Mouse (Mus musculus) embryo, embryonic 9.5 days (tissue): ENCODE results near the gene Plin3.
A peak's percentile ranks its signal among the peaks of the same experiment; 100 is the strongest.
"Not testable (repeated sequence)": the region's sequence is repeated elsewhere in the genome, so short reads cannot be mapped to it uniquely, and the experiment has no call there.

Experiments
- DNase-seq: peaks from one replicate; pipeline ENCODE4 v3.0.0-alpha.2; 2017; ENCODE audit errors: extremely low spot score

The Plin3 gene

DNA sequence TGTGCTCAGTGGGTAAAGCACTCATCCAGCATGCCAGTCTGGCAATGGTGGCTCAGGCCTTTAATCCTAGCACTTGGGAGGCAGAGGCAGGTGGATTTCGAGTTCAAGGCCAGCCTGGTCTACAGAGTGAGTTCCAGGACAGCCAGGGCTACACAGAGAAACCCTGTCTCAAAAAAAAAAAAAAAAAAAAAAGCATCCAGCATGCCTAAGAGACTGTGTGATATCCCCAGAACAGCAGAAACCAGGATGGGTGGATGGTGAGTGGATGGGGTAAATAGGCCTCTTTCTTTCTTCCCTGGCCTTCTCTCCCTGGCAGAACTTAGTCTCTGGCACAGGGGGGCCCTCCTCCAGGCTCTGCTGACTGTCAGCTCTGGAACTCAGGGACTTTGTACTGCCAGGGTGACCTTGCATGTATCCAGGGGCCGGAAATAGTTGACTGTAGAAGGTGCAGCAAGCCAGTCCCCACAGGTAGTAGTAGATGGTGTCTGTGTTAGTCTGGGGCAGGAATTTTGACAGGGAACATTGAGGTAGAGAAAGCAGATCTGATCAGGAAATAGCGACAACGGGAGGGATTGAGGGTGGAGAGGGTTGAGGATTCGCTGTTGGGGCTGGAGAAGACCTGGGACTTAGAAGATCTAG is 16.7 kb downstream of the Plin3 start:
- no peak for DNase-seq

- no peak for DNase-seq
Observed at GRCm38 (mm10) chr17:56273986-56274385, 18.7 kb downstream of the Plin3 start.

DNA sequence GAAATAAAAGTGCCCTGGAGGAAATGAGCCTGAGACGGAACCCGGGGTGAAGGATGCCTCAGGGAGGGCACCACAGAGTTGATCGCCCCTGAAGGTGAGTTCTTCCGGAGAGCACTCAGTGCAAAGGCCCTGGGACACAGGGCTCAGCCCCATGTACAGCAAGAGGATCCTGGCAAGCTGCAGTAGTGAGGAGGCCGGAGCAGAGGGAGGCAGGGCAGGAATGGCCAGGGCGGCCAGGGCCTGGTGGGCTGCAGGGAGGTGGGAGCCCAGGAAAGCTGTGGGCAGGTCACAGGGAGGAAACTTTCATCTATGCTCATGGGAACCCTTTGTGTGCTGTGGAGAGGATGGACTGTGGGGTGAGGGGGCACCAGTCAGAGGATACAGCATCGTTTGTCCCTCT is 19.2 kb downstream of the Plin3 start:
- no peak for DNase-seq

GRCm38 (mm10) chr17:56272644-56273043 is 20.0 kb downstream of the Plin3 start:
- no peak for DNase-seq

GRCm38 (mm10) chr17:56271609-56272253 is 20.9 kb downstream of the Plin3 start:
- DNase-seq = no peak

- no peak for DNase-seq
Observed at GRCm38 (mm10) chr17:56269741-56270140, 22.9 kb downstream of the Plin3 start.

GRCm38 (mm10) chr17:56269153-56269630 is 23.5 kb downstream of the Plin3 start:
- DNase-seq = peak; percentile 75

- no peak for DNase-seq
Observed at GRCm38 (mm10) chr17:56266271-56266670, 26.4 kb downstream of the Plin3 start.

DNA sequence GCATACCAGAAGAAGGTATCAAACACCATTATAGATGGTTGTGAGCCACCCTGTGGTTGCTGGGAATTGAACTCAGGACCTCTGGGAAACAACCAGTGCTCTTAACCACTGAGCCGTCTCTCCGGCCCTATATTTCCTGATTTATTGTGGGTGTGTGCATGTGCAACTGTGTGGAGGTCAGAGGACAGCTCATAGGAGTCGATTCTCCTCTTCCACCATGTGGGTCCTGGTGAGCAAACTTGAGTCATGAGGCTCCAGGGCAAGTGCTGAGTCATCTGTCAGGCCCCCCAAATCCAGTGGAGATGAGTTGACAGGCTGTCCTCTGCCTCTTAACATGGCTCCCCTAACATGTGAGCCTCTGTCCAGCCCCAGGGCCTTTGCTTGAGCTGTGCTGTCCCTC is 26.8 kb downstream of the Plin3 start:
- DNase-seq = no peak

DNA sequence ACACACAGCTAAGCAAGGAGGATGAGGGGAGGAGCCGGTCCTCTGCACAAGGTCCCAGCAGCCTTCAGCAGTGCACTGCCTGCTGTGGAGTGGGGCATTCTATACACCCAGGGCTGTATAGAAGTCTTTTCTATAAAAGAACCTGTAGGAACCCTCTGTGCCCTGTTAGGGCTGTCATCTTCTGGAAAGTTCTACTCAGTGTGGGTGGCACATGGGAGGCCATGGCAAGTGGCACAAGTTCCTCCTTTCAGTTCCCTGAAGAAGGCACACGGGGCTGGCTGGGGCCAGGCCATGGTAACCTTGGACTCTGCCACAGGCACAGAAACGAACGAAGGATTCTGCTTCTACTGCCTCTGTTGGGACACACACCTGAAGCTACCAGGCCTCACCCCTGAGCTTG is 27.7 kb downstream of the Plin3 start:
- DNase-seq = no peak

GRCm38 (mm10) chr17:56264020-56264419 is 28.7 kb downstream of the Plin3 start:
- DNase-seq = peak; percentile 76

DNA sequence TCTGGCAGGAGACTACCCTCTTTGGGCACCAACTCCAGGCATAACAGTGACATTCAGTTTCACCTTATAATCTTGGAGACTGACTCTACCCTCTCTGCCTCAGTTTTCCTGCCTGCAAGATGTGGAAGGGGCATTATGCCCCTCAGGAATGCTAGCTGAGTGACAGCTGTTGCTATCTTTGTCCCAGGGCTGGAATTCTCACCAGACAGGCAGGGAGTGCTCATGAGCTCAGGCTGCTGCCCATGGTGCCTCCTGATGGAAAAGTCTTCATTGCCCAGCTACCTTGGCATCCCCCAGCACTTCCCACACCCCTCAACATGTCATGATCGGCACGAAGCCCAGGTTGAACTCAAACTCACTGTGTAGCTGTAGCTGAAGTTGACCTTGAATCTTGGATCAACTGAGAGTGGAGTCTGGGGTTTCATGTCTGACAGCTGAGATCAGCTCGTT is 30.0 kb downstream of the Plin3 start:
- DNase-seq = no peak

DNA sequence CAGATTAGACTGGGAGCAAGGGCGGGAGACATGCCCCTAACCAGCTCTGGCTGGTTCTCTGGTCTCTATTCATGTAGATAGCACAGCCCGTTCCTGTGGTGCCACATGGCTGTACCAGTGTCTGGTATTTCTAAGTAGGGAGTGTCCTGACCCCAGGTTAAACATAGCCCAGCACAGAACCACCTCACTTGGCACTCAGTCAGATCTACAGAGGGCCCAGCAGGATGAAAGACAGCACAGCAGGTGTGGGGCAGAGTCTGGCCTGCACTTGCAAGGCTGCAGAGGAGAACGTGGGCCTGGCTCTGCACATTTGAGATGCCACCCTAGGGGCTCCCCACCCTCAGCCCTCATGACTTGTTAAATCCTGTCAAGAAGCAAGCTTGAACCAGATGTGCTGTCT is 31.5 kb downstream of the Plin3 start:
- no peak for DNase-seq

DNA sequence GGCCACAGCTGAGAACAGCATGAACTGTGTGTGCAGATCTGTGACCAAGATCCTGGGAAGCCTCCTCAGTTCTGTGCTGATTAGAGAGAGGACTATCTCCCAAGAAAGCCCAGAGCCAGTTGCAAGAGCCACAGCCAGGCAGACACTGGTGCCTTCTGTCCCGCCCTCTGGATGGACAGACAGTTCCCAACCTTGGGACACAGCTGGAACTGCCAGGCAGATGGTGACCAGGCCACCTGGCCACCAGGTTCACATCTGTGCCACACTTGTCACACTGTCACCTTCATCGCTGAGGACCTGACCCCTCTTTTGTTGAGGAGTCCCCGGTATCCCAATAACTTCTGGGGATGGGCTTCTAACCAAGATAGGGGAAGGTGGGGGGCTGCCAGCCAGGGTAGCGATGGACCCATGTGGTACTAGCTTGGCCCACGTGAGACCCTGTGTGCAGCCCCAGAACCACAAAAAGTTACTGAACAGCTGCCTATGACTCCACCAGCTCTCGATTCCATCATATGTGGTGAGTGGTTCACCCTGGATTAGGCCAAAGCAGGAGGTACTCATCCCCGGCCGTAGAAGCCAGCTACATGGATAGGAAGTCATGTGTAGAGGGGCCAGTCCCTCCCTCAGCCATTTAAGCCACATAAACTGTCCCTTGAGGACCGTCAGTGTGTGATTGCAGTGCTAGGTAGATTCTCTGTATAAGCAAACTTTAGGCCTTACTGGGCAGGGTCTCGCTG is 33.2 kb downstream of the Plin3 start:
- DNase-seq = no peak

DNA sequence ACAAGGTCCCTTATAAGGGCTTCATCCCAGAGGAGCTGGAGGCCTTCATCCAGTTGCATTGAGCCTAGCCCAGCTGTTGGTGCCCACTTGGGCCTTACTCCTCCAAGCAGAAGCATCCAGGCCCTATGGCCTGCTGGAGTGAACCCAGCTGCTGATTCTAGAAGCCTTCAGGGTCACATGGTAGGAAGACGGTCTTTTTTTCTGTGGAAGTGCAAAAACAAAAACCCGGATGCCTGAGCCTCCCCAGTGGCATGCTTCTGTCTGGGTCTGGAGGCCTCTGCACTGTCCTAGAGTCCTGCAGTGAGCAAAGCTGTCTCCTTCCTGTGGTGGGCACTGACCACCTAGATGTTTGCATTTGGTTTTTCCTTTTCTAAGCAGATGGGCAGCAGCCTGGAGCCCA is 33.9 kb downstream of the Plin3 start:
- not testable (repeated sequence) for DNase-seq

DNA sequence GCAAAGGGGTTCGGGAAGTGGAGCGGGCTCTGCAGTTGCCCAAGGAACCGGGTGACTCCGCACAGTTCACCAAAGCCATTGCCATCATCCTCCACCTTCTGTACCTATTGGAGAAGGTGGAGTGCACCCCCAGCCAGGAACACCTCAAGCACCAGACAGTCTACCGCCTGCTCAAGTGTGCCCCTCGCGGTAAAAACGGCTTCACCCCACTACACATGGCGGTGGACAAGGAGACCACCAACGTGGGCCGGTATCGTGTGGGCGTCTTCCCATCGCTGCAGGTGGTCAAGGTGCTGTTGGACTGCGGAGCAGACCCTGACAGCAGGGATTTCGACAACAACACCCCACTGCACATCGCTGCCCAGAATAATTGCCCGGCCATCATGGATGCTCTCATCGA is 34.4 kb downstream of the Plin3 start:
- not testable (repeated sequence) for DNase-seq

DNA sequence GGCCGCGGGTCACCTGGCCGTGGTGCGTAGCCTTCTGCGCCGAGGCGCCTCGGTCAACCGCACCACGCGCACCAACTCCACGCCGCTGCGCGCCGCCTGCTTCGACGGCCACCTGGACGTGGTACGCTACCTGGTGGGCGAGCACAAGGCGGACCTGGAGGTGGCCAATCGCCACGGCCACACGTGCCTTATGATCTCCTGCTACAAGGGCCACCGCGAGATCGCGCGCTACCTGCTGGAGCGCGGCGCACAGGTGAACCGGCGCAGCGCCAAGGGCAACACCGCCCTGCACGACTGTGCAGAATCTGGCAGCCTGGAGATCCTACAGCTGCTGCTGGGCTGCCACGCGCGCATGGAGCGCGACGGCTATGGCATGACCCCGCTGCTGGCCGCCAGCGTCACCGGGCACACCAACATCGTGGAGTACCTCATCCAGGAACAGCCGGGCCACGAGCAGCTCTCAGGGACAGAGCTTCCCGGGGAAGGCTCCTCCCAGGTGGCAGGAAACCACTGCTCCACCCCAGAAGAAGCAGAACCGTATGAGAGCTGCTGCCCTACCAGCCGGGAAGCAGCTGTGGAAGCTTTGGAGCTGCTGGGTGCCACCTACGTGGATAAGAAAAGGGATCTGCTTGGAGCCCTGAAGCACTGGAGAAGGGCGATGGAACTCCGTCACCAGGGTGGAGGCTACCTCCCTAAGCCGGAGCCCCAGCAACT is 35.3 kb downstream of the Plin3 start:
- DNase-seq = no peak

DNA sequence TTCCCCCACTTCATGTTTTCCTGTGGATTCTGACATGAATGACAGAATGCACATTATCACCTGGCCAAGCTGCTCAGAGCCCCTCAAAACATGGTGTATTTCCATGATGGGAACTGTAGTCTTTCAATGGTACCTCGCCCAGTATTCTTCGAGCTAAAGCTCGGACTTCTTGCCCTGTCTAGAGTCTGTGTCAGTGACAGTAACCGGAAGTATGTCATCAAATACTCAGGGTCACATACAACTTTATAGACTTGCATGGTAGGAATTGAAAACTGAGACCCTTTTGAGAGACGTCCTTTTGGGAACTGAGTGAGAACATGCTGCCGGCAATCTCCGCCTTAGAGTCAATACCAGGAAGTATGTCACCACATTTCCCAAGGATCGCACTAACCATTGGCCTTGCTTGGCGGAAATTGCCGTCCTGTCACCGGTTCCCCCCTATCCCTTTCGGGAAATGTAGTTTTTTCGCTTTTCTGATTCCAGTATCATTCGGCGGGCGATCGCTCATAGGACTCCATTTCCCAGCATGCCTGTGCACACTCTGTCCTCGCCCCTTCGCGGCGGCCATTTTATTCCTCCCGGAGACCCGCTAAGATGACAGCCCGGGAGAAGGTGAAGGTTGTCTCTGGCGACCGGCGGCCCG is 36.3 kb downstream of the Plin3 start, which contains the start of gene Fem1a:
Fem1a (plus strand) TSS at position 572 of the 643 bp plus-strand sequence.
- peak; percentile 93 for DNase-seq

- DNase-seq = peak; percentile 95
Observed at GRCm38 (mm10) chr17:56255863-56256238, 36.8 kb downstream of the Plin3 start.

GRCm38 (mm10) chr17:56255429-56255828 is 37.2 kb downstream of the Plin3 start:
- no peak for DNase-seq

- no peak for DNase-seq
Observed at GRCm38 (mm10) chr17:56254695-56255094, 38.0 kb downstream of the Plin3 start.
